ENCODE assay signal across 19 mouse cellular contexts in the genomic region with DNA sequence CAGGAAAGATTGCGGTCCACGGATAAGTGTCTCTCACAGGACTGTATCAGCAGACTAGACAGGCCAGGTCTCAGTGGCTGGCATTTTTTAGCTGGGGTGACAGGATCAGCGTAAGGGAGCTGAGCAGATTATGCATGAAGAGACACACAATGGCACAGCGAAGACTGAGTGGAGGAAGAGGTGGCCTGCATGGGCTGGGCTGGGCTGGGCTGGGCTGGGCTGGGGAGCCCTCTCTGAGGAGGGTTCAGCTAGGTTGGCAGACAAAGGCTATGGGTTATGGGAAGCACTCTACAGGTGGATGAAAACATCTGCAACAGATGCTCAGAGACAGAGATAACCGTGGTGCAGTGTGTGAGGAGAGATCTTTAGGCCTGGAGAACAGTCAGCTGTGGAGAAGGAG.
DNase-seq lines count a peak whose midpoint lies in the region; ATAC-seq and TF ChIP-seq lines count a peak whose summit lies in the region.
"Had no signal": no experiment of that assay in that cellular context is flagged by ENCODE, and none has a peak within 500 bp of the region (broad histone marks: within the 10 kb centered on the region; RNA-seq: fewer than 3 reads in every experiment).

No protein-coding gene starts in this region.

- peak overlapping the region; percentile 16; the same call in 1 of the 2 replicates for H3K4me2 ChIP-seq in heart, embryonic 15.5 days
- no peak overlapping the region for H3K4me2 ChIP-seq in midbrain, embryonic 12.5 days (replicated peaks)
- H3K4me2 ChIP-seq in midbrain, postnatal 0 days (ENCODE audit: low read depth, low read length, poor library complexity, severe bottlenecking) = no peak overlapping the region
- H3K4me2 ChIP-seq: embryonic facial prominence, embryonic 12.5 days; forebrain, embryonic 12.5 days; hindbrain, embryonic 15.5 days had no signal

- no peak for ATAC-seq in heart, embryonic 15.5 days (replicated peaks; ENCODE audit: insufficient number of reproducible peaks, insufficient read depth, low FRiP score, low read depth)
- ATAC-seq in midbrain, embryonic 12.5 days (ENCODE audit: low FRiP score, low read depth) = no peak
- ATAC-seq in midbrain, postnatal 0 days (ENCODE audit: low FRiP score) = no peak
- ATAC-seq: activated CD4-positive, CD25-positive, alpha-beta regulatory T cell, adult 4 months; forebrain, postnatal 0 days; intestine, embryonic 16.5 days; Patski had no signal

- TF ChIP-seq CTCF in midbrain, postnatal 0 days (IDR thresholded peaks at IDR 0.05) = no peak

- no peaks in the 10 kb centered on the region for H3K9me3 ChIP-seq in heart, embryonic 10.5 days
- H3K9me3 ChIP-seq in heart, embryonic 15.5 days (replicated peaks) = no peaks in the 10 kb centered on the region
- H3K9me3 ChIP-seq in midbrain, embryonic 12.5 days = no peaks in the 10 kb centered on the region
- no peaks in the 10 kb centered on the region for H3K9me3 ChIP-seq in midbrain, postnatal 0 days (ENCODE audit: low read length)
- H3K9me3 ChIP-seq: embryonic facial prominence, embryonic 12.5 days; forebrain, embryonic 12.5 days; hindbrain, embryonic 15.5 days had no signal

- H3K4me1 ChIP-seq in heart, embryonic 10.5 days = peaks cover 24% of the 10 kb centered on the region
- H3K4me1 ChIP-seq in heart, embryonic 15.5 days (replicated peaks) = peaks cover 9% of the 10 kb centered on the region
- H3K4me1 ChIP-seq in midbrain, embryonic 12.5 days = peaks cover 20% of the 10 kb centered on the region
- no peaks in the 10 kb centered on the region for H3K4me1 ChIP-seq in midbrain, postnatal 0 days (ENCODE audit: insufficient read depth, low read length)
- H3K4me1 ChIP-seq: embryonic facial prominence, embryonic 12.5 days had no signal

- H3K27me3 ChIP-seq in heart, embryonic 10.5 days (ENCODE audit: insufficient read depth, poor library complexity, severe bottlenecking) = no peaks in the 10 kb centered on the region
- H3K27me3 ChIP-seq in heart, embryonic 15.5 days = no peaks in the 10 kb centered on the region
- no peaks in the 10 kb centered on the region for H3K27me3 ChIP-seq in midbrain, embryonic 12.5 days
- H3K27me3 ChIP-seq in midbrain, postnatal 0 days (ENCODE audit: insufficient read depth, low read length) = no peaks in the 10 kb centered on the region
- H3K27me3 ChIP-seq: CH12.LX; embryonic facial prominence, embryonic 12.5 days; forebrain, embryonic 12.5 days; hindbrain, embryonic 15.5 days had no signal

- no peaks in the 10 kb centered on the region for H3K36me3 ChIP-seq in heart, embryonic 10.5 days
- H3K36me3 ChIP-seq in heart, embryonic 15.5 days = no peaks in the 10 kb centered on the region
- no peaks in the 10 kb centered on the region for H3K36me3 ChIP-seq in midbrain, embryonic 12.5 days
- H3K36me3 ChIP-seq in midbrain, postnatal 0 days (ENCODE audit: insufficient read depth, low read length) = no peaks in the 10 kb centered on the region
- H3K36me3 ChIP-seq: embryonic facial prominence, embryonic 12.5 days; forebrain, embryonic 12.5 days; hindbrain, embryonic 15.5 days had no signal

- intact Hi-C loops in heart, postnatal 36 days (cut with DNase I) = no loop called here
- intact Hi-C loops in heart, postnatal 25 days (cut with DNase I) = no loop called here

- WGBS in heart, embryonic 10.5 days = 37% methylated on average over 5 of the region's 5 CpGs
- WGBS in heart, embryonic 15.5 days = 31% methylated on average over 5 of the region's 5 CpGs
- 64% methylated on average over 5 of the region's 5 CpGs for WGBS in midbrain, embryonic 12.5 days
- WGBS in midbrain, postnatal 0 days = 61% methylated on average over 5 of the region's 5 CpGs

- no peak overlapping the region for H3K4me3 ChIP-seq in heart, embryonic 10.5 days
- H3K4me3 ChIP-seq in heart, embryonic 15.5 days = no peak overlapping the region
- no peak overlapping the region for H3K4me3 ChIP-seq in midbrain, embryonic 12.5 days
- no peak overlapping the region for H3K4me3 ChIP-seq in midbrain, postnatal 0 days (ENCODE audit: low read depth, low read length)
- H3K4me3 ChIP-seq: embryonic facial prominence, embryonic 12.5 days; forebrain, embryonic 12.5 days; hindbrain, embryonic 15.5 days had no signal

- DNase-seq in heart, embryonic 10.5 days (ENCODE audit: low spot score) = no peak
- DNase-seq in heart, postnatal 36 days = no peak
- DNase-seq in heart, postnatal 25 days (ENCODE audit: low spot score) = no peak
- DNase-seq in midbrain, postnatal 0 days (ENCODE audit: low spot score) = no peak
- DNase-seq: adrenal gland, postnatal 14 days; cerebellum, adult 11-12 months; cerebellum, adult 9-10 months; cerebellum, postnatal 25 days; forebrain, postnatal 0 days; gastrocnemius, postnatal 14 days had no signal

- H3K27ac ChIP-seq in heart, embryonic 10.5 days = 0 out of 2 replicates have a peak overlapping the region, but pooled peaks have one; percentile 36
- H3K27ac ChIP-seq in heart, embryonic 15.5 days = no peak overlapping the region
- peak overlapping the region; percentile 4 for H3K27ac ChIP-seq in midbrain, embryonic 12.5 days (replicated peaks)
- no peak overlapping the region for H3K27ac ChIP-seq in midbrain, postnatal 0 days (ENCODE audit: low read depth, low read length)
- H3K27ac ChIP-seq: embryonic facial prominence, embryonic 12.5 days; forebrain, embryonic 12.5 days; hindbrain, embryonic 15.5 days had no signal

- H3K9ac ChIP-seq in heart, embryonic 15.5 days = no peak overlapping the region
- no peak overlapping the region for H3K9ac ChIP-seq in midbrain, embryonic 12.5 days (replicated peaks)
- H3K9ac ChIP-seq in midbrain, postnatal 0 days (replicated peaks; ENCODE audit: low read length, poor library complexity, severe bottlenecking) = no peak overlapping the region
- H3K9ac ChIP-seq: embryonic facial prominence, embryonic 12.5 days; forebrain, embryonic 12.5 days; forebrain, postnatal 0 days; hindbrain, embryonic 15.5 days had no signal

Comparison
In these comparisons a context has a peak if more than half of its experiments do, and no peak if none do; other contexts are left out.
1. H3K27ac ChIP-seq: peak in heart, embryonic 10.5 days (single experiment) and midbrain, embryonic 12.5 days (single experiment); none in heart, embryonic 15.5 days (single experiment) and midbrain, postnatal 0 days (single experiment).